Mouse (Mus musculus) megakaryocyte, embryonic 14.5 days (primary cell): ENCODE results near the gene Abtb2. TPM values are rescaled to one million over a fixed set of nuclear protein-coding genes. Genes with fewer than 3 reads are reported as not detected.

Source experiments
- H3K27me3 ChIP-seq: replicated peaks from 2 replicates; pipeline ENCODE3; 2012; ENCODE audit warnings: inconsistent platforms
- H3K36me3 ChIP-seq: replicated peaks from 2 replicates; pipeline ENCODE3; 2012; ENCODE audit warnings: low read length, inconsistent platforms, mixed read lengths
- H3K4me1 ChIP-seq: 2 replicates; pipeline ENCODE4 v1.6.1; 2012; ENCODE audit warnings: inconsistent platforms
- H3K4me3 ChIP-seq: replicated peaks from 2 replicates; pipeline ENCODE3; 2012; ENCODE audit warnings: moderate library complexity, mild to moderate bottlenecking, inconsistent platforms
- H3K9me3 ChIP-seq: 2 replicates; pipeline ENCODE4 v1.6.1; 2012; ENCODE audit warnings: inconsistent platforms
- FLI1 ChIP-seq: IDR thresholded peaks from 2 replicates; pipeline ENCODE4 v1.6.1; 2012; ENCODE audit warnings: low read length, inconsistent platforms, mixed read lengths
- GATA1 ChIP-seq: IDR thresholded peaks from 3 replicates; pipeline ENCODE4 v1.6.1; 2012; ENCODE audit warnings: mixed read lengths, low read length, inconsistent platforms, borderline replicate concordance
- polyA plus RNA-seq: library from polyadenylated mRNA; stranded (reverse); fragments of >175 nt; gene quantifications from 2 replicates; pipeline ENCODE4 v1.2.3, GENCODE M21; 2012; ENCODE audit warnings: low replicate concordance; ENCODE audit not compliant: insufficient read depth

Abtb2 gene
- polyA plus RNA-seq, 1 experiment: 0.50 TPM

GRCm38 (mm10) chr2:103659648-103660556, 93.8 kb downstream of the Abtb2 start:
- peaks cover 77% of the 10 kb centered on the region for H3K4me1 ChIP-seq
- H3K36me3 ChIP-seq: no peaks in the 10 kb centered on the region
- no peak overlapping the region for H3K4me3 ChIP-seq
- H3K9me3 ChIP-seq: no peaks in the 10 kb centered on the region
- peaks cover 31% of the 10 kb centered on the region for H3K27me3 ChIP-seq
- TF ChIP-seq FLI1: no peak
- TF ChIP-seq GATA1: no peak

GRCm38 (mm10) chr2:103661696-103662095, 95.6 kb downstream of the Abtb2 start:
- Histone ChIP-seq H3K9me3 (no peaks in the 10 kb centered on the region), H3K27me3 (peaks cover 33% of the 10 kb centered on the region), H3K4me3 (no peak overlapping the region), H3K4me1 (peaks cover 60% of the 10 kb centered on the region), H3K36me3 (no peaks in the 10 kb centered on the region)
- TF ChIP-seq GATA1 (no peak), FLI1 (no peak)

- no peak for TF ChIP-seq GATA1
- no peak for TF ChIP-seq FLI1
- Histone ChIP-seq H3K27me3 (peaks cover 31% of the 10 kb centered on the region), H3K36me3 (no peaks in the 10 kb centered on the region), H3K4me1 (peaks cover 60% of the 10 kb centered on the region), H3K9me3 (no peaks in the 10 kb centered on the region), H3K4me3 (no peak overlapping the region)
Measured at GRCm38 (mm10) chr2:103662121-103662520, 96.0 kb downstream of the Abtb2 start.

- H3K36me3 ChIP-seq: no peaks in the 10 kb centered on the region
- peaks cover 32% of the 10 kb centered on the region for H3K27me3 ChIP-seq
- peaks cover 45% of the 10 kb centered on the region for H3K4me1 ChIP-seq
- TF ChIP-seq FLI1 (no peak), GATA1 (no peak)
- H3K9me3 ChIP-seq: no peaks in the 10 kb centered on the region
- no peak overlapping the region for H3K4me3 ChIP-seq
Measured at GRCm38 (mm10) chr2:103664341-103664740, 98.2 kb downstream of the Abtb2 start.

GRCm38 (mm10) chr2:103667962-103668815, 102.1 kb downstream of the Abtb2 start:
- TF ChIP-seq GATA1 (no peak), FLI1 (no peak)
- no peaks in the 10 kb centered on the region for H3K36me3 ChIP-seq
- H3K9me3 ChIP-seq: no peaks in the 10 kb centered on the region
- H3K27me3 ChIP-seq: peaks cover 28% of the 10 kb centered on the region
- peaks cover 16% of the 10 kb centered on the region for H3K4me1 ChIP-seq
- H3K4me3 ChIP-seq: no peak overlapping the region

GRCm38 (mm10) chr2:103668939-103669338, 102.8 kb downstream of the Abtb2 start:
- peaks cover 19% of the 10 kb centered on the region for H3K4me1 ChIP-seq
- no peaks in the 10 kb centered on the region for H3K9me3 ChIP-seq
- H3K4me3 ChIP-seq: no peak overlapping the region
- TF ChIP-seq GATA1 (no peak), FLI1 (no peak)
- peaks cover 28% of the 10 kb centered on the region for H3K27me3 ChIP-seq
- H3K36me3 ChIP-seq: no peaks in the 10 kb centered on the region

GRCm38 (mm10) chr2:103669561-103669960, 103.5 kb downstream of the Abtb2 start:
- Histone ChIP-seq H3K9me3 (no peaks in the 10 kb centered on the region), H3K4me1 (peaks cover 14% of the 10 kb centered on the region), H3K36me3 (no peaks in the 10 kb centered on the region), H3K4me3 (no peak overlapping the region), H3K27me3 (peaks cover 26% of the 10 kb centered on the region)
- no peak for TF ChIP-seq FLI1
- no peak for TF ChIP-seq GATA1

GRCm38 (mm10) chr2:103670276-103670680, 104.2 kb downstream of the Abtb2 start:
- peaks cover 13% of the 10 kb centered on the region for H3K4me1 ChIP-seq
- TF ChIP-seq GATA1 (no peak), FLI1 (no peak)
- no peak overlapping the region for H3K4me3 ChIP-seq
- H3K9me3 ChIP-seq: no peaks in the 10 kb centered on the region
- peaks cover 32% of the 10 kb centered on the region for H3K27me3 ChIP-seq
- H3K36me3 ChIP-seq: no peaks in the 10 kb centered on the region

GRCm38 (mm10) chr2:103672573-103673119, 106.5 kb downstream of the Abtb2 start:
- H3K27me3 ChIP-seq: peaks cover 43% of the 10 kb centered on the region
- H3K4me3 ChIP-seq: no peak overlapping the region
- H3K9me3 ChIP-seq: no peaks in the 10 kb centered on the region
- H3K4me1 ChIP-seq: peaks cover 19% of the 10 kb centered on the region
- no peaks in the 10 kb centered on the region for H3K36me3 ChIP-seq
- TF ChIP-seq GATA1: no peak
- no peak for TF ChIP-seq FLI1
